Mouse (Mus musculus) hindbrain, embryonic 10.5 days (tissue): ENCODE results near the gene Rbm26. TPM values are rescaled to one million over a fixed set of nuclear protein-coding genes. Genes with fewer than 3 reads are reported as not detected.

Experiments
- DNase-seq: peaks from one replicate; pipeline ENCODE4 v3.0.0-alpha.2; 2017; ENCODE audit warnings: low spot score
- H3K27ac ChIP-seq: fragments of 300-500 bp; sonication (generic); 2 replicates; pipeline ENCODE4 v1.5.1; 2016; ENCODE audit warnings: mild to moderate bottlenecking, moderate library complexity
- H3K27me3 ChIP-seq: fragments of 300-500 bp; sonication (generic); 2 replicates; pipeline ENCODE4 v1.6.1; 2016; ENCODE audit warnings: mild to moderate bottlenecking; ENCODE audit not compliant: poor library complexity, insufficient read depth, severe bottlenecking
- H3K36me3 ChIP-seq: fragments of 300-500 bp; sonication (generic); 2 replicates; pipeline ENCODE4 v1.6.1; 2016; ENCODE audit warnings: mild to moderate bottlenecking, moderate library complexity
- H3K4me1 ChIP-seq: fragments of 300-500 bp; sonication (generic); replicated peaks from 2 replicates; pipeline ENCODE4 v1.6.1; 2016; ENCODE audit warnings: mild to moderate bottlenecking
- H3K4me3 ChIP-seq: fragments of 300-500 bp; sonication (generic); 2 replicates; pipeline ENCODE4 v1.5.1; 2016; ENCODE audit warnings: mild to moderate bottlenecking, moderate library complexity
- H3K9me3 ChIP-seq: fragments of 300-500 bp; sonication (generic); 2 replicates; pipeline ENCODE4 v1.6.1; 2016; ENCODE audit warnings: mild to moderate bottlenecking, moderate library complexity
- WGBS: fragments of 180-500 bp; shearing (Covaris S2); methylation state at CpG from one replicate; pipeline ENCODE4 v1.1.7; 2016; 5-methylcytosine and 5-hydroxymethylcytosine counted together
- polyA plus RNA-seq: library from polyadenylated mRNA; unstranded; fragments of >200 nt; fragmentation: Nextera tagmentation; extraction: Ambion mirVana; gene quantifications from 2 replicates; pipeline ENCODE4 v1.2.1, GENCODE M21; 2016

The Rbm26 gene
- 24.9 and 31.7 TPM in 2 replicates for polyA plus RNA-seq

GRCm38 (mm10) chr14:105177238-105177693 lies at the start of gene Rbm26:
TSS of gene Rbm26 (minus strand) at chr14:105177327.
- H3K9me3 ChIP-seq, result no peaks in the 10 kb centered on the region
- under 1% methylated on average over 28 of the region's 28 CpGs for WGBS
- H3K27ac ChIP-seq, result peak within 1 kb of the TSS; percentile 99
- DNase-seq, result peak; percentile 98
- no peaks in the 10 kb centered on the region for H3K27me3 ChIP-seq
- peak within 1 kb of the TSS; percentile 99 for H3K4me3 ChIP-seq
- peaks cover 21% of the 10 kb centered on the region for H3K4me1 ChIP-seq
- no peaks in the 10 kb centered on the region for H3K36me3 ChIP-seq

GRCm38 (mm10) chr14:105225790-105226189 lies 48.7 kb upstream of the Rbm26 start:
- no peak overlapping the region for H3K27ac ChIP-seq
- H3K4me3 ChIP-seq, result no peak overlapping the region
- H3K36me3 ChIP-seq, result no peaks in the 10 kb centered on the region
- no peaks in the 10 kb centered on the region for H3K4me1 ChIP-seq
- DNase-seq, result no peak
- WGBS, result 91% methylated on average over 4 of the region's 4 CpGs
- H3K27me3 ChIP-seq, result no peaks in the 10 kb centered on the region
- no peaks in the 10 kb centered on the region for H3K9me3 ChIP-seq

DNA sequence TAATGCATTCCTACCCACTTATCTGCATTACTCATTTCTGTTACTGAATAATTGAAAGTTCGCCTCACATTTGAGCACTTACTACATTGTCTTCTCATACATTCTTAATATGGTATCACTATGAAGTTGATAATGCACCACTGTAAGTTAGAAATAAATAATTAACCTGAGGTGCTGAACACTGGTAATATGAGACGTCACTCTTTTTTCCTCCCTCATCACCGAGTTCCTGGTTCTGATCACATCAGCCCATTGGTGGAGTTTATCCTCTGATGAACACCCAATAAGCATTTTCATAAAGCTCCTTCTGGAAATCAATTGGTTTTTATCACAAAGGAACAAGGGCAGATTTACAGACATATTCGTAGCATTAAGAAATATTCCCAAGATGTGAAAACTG lies 45.1 kb upstream of the Rbm26 start:
- Histone ChIP-seq H3K4me1 (no peaks in the 10 kb centered on the region), H3K27me3 (no peaks in the 10 kb centered on the region), H3K27ac (no peak overlapping the region), H3K9me3 (no peaks in the 10 kb centered on the region), H3K4me3 (no peak overlapping the region), H3K36me3 (no peaks in the 10 kb centered on the region)
- 87% methylated on average over 4 of the region's 4 CpGs for WGBS
- DNase-seq, result no peak

GRCm38 (mm10) chr14:105219525-105220376 lies 42.6 kb upstream of the Rbm26 start:
- WGBS, result 79% methylated on average over 9 of the region's 9 CpGs
- no peaks in the 10 kb centered on the region for H3K9me3 ChIP-seq
- DNase-seq, result no peak
- no peaks in the 10 kb centered on the region for H3K27me3 ChIP-seq
- H3K4me1 ChIP-seq, result no peaks in the 10 kb centered on the region
- H3K36me3 ChIP-seq, result no peaks in the 10 kb centered on the region
- no peak overlapping the region for H3K4me3 ChIP-seq
- no peak overlapping the region for H3K27ac ChIP-seq

- no peak overlapping the region for H3K27ac ChIP-seq
- no peaks in the 10 kb centered on the region for H3K27me3 ChIP-seq
- no peaks in the 10 kb centered on the region for H3K4me1 ChIP-seq
- no peaks in the 10 kb centered on the region for H3K9me3 ChIP-seq
- H3K36me3 ChIP-seq, result no peaks in the 10 kb centered on the region
- DNase-seq, result peak; percentile 7
- WGBS, result 57% methylated on average over 5 of the region's 5 CpGs
- H3K4me3 ChIP-seq, result no peak overlapping the region
These were observed 21.3 kb upstream of the Rbm26 start for GRCm38 (mm10) chr14:105198401-105198800.

- DNase-seq, result no peak
- no peak overlapping the region for H3K4me3 ChIP-seq
- no peaks in the 10 kb centered on the region for H3K4me1 ChIP-seq
- H3K27ac ChIP-seq, result no peak overlapping the region
- H3K36me3 ChIP-seq, result no peaks in the 10 kb centered on the region
- 75% methylated on average over 4 of the region's 4 CpGs for WGBS
- H3K27me3 ChIP-seq, result no peaks in the 10 kb centered on the region
- no peaks in the 10 kb centered on the region for H3K9me3 ChIP-seq
These were observed 17.6 kb upstream of the Rbm26 start for GRCm38 (mm10) chr14:105194682-105195081.

DNA sequence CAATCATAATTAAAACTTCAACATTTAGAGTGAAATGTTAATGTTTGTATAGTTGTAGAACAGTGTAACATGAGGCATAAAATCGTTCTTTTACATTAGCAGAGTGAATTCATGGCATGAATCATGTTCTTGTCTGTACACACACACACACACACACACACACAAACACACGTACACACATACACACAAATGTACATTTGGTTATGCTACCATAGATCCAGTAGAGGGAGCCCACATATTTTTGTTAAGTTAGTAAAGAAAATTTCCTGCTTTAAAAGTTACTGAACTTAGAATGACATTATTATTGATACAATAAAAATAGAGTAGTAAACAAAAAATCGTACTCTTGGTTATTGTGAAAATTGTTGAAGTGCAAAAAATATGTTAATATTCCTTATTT lies 7.7 kb upstream of the Rbm26 start:
- no peaks in the 10 kb centered on the region for H3K4me1 ChIP-seq

DNA sequence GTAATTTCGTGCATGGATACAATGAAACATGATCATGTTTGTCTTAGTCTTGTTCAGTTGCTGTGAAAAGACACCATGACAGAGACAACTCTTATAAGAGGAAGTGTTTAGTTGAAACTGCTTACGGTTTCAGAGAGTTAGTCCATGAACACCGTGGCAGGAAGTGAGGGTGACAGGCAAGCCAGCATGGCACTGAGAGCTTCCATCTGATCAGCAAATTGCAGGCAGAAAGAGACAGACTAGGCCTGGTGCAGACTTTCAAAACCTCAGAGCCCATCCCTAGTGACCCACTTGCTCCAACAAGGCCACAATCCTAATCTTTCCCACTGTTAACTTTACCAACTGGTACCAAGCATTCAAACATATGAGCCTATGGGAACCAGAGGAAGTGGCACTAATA lies 5.7 kb upstream of the Rbm26 start:
- WGBS, result 81% methylated on average over 3 of the region's 3 CpGs
- Histone ChIP-seq H3K27ac (no peak overlapping the region), H3K9me3 (no peaks in the 10 kb centered on the region), H3K4me3 (no peak overlapping the region), H3K27me3 (no peaks in the 10 kb centered on the region), H3K36me3 (no peaks in the 10 kb centered on the region), H3K4me1 (no peaks in the 10 kb centered on the region; the same call in 1 of the 2 replicates)
- DNase-seq, result no peak

More for the DNA sequence above, 7.7 kb upstream of the Rbm26 start:
- H3K4me3 ChIP-seq, result no peak overlapping the region
- H3K27me3 ChIP-seq, result no peaks in the 10 kb centered on the region
- no peak for DNase-seq
- no peak overlapping the region for H3K27ac ChIP-seq
- no peaks in the 10 kb centered on the region for H3K9me3 ChIP-seq
- 62% methylated on average over 3 of the region's 3 CpGs for WGBS
- H3K36me3 ChIP-seq, result no peaks in the 10 kb centered on the region

DNA sequence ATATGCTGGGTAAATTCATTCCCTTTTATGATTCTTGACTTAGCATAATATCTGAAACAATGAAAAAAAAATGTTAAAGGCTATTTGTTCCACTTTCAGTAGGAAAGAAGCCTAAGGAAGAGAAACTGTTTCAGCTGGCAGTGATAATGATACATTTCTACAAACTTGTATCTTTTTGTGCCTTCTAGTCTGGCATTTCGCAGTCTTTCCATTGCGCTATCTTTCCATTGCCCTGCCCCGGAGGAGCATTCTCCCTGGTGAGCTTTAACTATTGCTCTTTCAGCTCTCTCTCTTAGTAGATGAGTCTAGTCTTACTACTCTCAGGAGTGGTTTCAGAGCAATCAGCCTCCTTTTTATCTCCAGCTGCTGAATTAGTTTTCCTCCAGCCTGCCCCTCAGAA lies 2.6 kb upstream of the Rbm26 start:
- H3K27me3 ChIP-seq, result no peaks in the 10 kb centered on the region
- no peak overlapping the region for H3K4me3 ChIP-seq
- no peaks in the 10 kb centered on the region for H3K9me3 ChIP-seq
- WGBS, result 96% methylated on average over 3 of the region's 3 CpGs
- no peak overlapping the region for H3K27ac ChIP-seq
- no peak for DNase-seq
- H3K36me3 ChIP-seq, result no peaks in the 10 kb centered on the region
- H3K4me1 ChIP-seq, result peaks cover 19% of the 10 kb centered on the region

- 56% methylated on average over 7 of the region's 7 CpGs for WGBS
- DNase-seq, result no peak
These were observed 1.9 kb upstream of the Rbm26 start for GRCm38 (mm10) chr14:105178996-105179395.

DNA sequence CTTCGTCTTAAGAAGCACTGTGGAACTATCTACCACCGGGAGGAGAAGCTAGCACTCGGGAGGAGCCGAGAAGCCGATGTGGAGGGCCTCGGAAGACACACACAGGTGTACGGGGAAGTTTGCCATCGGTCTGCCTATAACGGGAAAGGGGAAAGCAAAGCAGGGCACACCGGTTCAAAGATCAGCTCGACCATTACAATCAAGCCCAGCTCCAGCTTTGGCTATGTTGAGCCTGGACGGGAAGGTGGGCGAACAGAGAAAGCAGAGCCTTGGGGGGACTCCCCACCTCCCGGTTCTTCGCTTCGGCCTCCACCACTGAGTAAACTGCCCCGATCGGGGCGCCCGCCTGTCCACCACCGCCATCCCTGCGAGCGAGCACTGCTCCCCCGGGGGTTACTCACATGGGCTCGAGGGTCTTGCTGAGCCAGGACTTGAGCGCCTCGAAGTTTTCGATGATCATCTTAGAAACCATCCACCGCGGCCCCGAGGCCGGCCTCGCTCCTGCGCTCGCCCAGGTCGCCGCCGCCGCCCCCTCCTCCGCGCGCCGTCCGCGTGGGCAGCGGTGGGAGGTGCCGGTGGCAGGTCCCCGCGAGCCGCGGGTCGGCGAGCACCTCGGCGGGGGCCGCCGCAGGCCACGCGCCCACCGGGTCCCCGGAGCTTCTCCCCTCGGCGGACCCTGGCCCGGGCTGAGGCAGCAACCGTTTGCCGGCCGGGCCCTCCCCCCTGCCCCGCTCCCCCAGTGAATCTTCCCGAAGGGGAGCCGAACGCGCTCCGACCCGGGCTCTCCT lies 552 bp downstream of the Rbm26 start:
- peak overlapping the region; percentile 99 for H3K4me3 ChIP-seq

More at GRCm38 (mm10) chr14:105178996-105179395, 1.9 kb upstream of the Rbm26 start:
- no peaks in the 10 kb centered on the region for H3K36me3 ChIP-seq
- H3K27me3 ChIP-seq, result no peaks in the 10 kb centered on the region
- H3K27ac ChIP-seq, result no peak overlapping the region
- H3K4me1 ChIP-seq, result peaks cover 21% of the 10 kb centered on the region
- no peak overlapping the region for H3K4me3 ChIP-seq
- no peaks in the 10 kb centered on the region for H3K9me3 ChIP-seq

GRCm38 (mm10) chr14:105167181-105167580 lies 9.9 kb downstream of the Rbm26 start:
- WGBS, result 100% methylated on average over 1 of the region's 1 CpGs
- no peak for DNase-seq

More for the DNA sequence above, 552 bp downstream of the Rbm26 start:
- under 1% methylated on average over 74 of the region's 74 CpGs for WGBS
- no peaks in the 10 kb centered on the region for H3K27me3 ChIP-seq
- peak overlapping the region; percentile 99 for H3K27ac ChIP-seq
- H3K36me3 ChIP-seq, result no peaks in the 10 kb centered on the region
- DNase-seq, result no peak
- H3K4me1 ChIP-seq, result peaks cover 21% of the 10 kb centered on the region
- H3K9me3 ChIP-seq, result no peaks in the 10 kb centered on the region

DNA sequence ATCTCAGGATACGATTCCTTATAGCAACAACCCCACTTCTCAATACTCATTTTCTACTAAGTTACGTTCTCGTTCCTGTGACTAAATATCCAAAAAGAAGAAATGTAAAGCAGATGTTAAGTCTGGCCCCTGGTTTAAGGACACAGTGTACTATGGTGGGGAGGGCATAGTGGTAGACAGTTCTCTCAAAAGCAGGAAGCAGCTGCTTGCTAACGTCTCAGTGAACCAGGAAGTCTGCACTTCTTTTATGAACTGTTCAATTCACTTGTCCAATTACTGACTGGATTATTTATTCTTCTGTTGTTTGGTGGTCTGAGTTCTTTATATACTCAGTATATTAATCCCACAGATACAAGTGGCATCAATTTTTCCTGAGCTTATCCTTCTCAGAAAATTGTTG lies 12.3 kb downstream of the Rbm26 start:
- Histone ChIP-seq H3K36me3 (peaks cover 3% of the 10 kb centered on the region; the same call in 1 of the 2 replicates), H3K27ac (no peak overlapping the region), H3K4me1 (0 out of 2 replicates have a peak, but pooled peaks cover 4% of the 10 kb centered on the region), H3K9me3 (no peaks in the 10 kb centered on the region), H3K4me3 (no peak overlapping the region), H3K27me3 (no peaks in the 10 kb centered on the region)
- 79% methylated on average over 4 of the region's 4 CpGs for WGBS
- no peak for DNase-seq

More at GRCm38 (mm10) chr14:105167181-105167580, 9.9 kb downstream of the Rbm26 start:
- Histone ChIP-seq H3K36me3 (0 out of 2 replicates have a peak, but pooled peaks cover 3% of the 10 kb centered on the region), H3K4me3 (no peak overlapping the region), H3K9me3 (no peaks in the 10 kb centered on the region), H3K27me3 (no peaks in the 10 kb centered on the region), H3K4me1 (0 out of 2 replicates have a peak, but pooled peaks cover 4% of the 10 kb centered on the region), H3K27ac (no peak overlapping the region)
